In genomic region chr15:103144176-103144575, GRCm38 (mm10) we compare ENCODE assay signal across 16 mouse cellular contexts.
"Had no signal": no experiment of that assay in that cellular context is flagged by ENCODE, and none has a peak within 500 bp of the region (broad histone marks: within the 10 kb centered on the region; RNA-seq: fewer than 3 reads in every experiment).

No protein-coding gene starts in this region.

- DNase-seq: layer of hippocampus, postnatal 36 days; liver, embryonic 13.5 days; lung, adult 2 months; lung, postnatal 14 days; lung, postnatal 4 days; right cerebral cortex, postnatal 14 days; right cerebral cortex, postnatal 4 days; thymus, adult 18-20 months; thymus, postnatal 36 days had no signal

- H3K4me3 ChIP-seq: intestine, embryonic 15.5 days; left cerebral cortex, adult 2 months; liver, embryonic 13.5 days; midbrain, embryonic 13.5 days; myocyte; neural tube, embryonic 13.5 days had no signal

- H3K9me3 ChIP-seq: intestine, embryonic 15.5 days; liver, embryonic 13.5 days; midbrain, embryonic 13.5 days; neural tube, embryonic 13.5 days had no signal

- H3K4me2 ChIP-seq: intestine, embryonic 15.5 days; liver, embryonic 13.5 days; midbrain, embryonic 13.5 days; neural tube, embryonic 13.5 days had no signal

- H3K27ac ChIP-seq: intestine, embryonic 15.5 days; kidney, postnatal 0 days; left cerebral cortex, adult 2 months; liver, embryonic 13.5 days; midbrain, embryonic 13.5 days; neural tube, embryonic 13.5 days had no signal

- ATAC-seq: intestine, embryonic 15.5 days; midbrain, embryonic 13.5 days; midbrain, embryonic 16.5 days had no signal

- H3K9ac ChIP-seq: intestine, embryonic 15.5 days; liver, embryonic 13.5 days; midbrain, embryonic 13.5 days; neural tube, embryonic 13.5 days had no signal

- H3K36me3 ChIP-seq: intestine, embryonic 15.5 days; liver, embryonic 13.5 days; midbrain, embryonic 13.5 days; neural tube, embryonic 13.5 days had no signal

- H3K4me1 ChIP-seq: liver, embryonic 13.5 days had no signal
